Mouse (Mus musculus) brain, embryonic 14.5 days (tissue): ENCODE data around the gene Pik3ap1.

Source experiments
- CTCF ChIP-seq: fragments of 200-500 bp; IDR thresholded peaks from 2 replicates; pipeline ENCODE4 v1.5.1; 2012; ENCODE audit warnings: inconsistent platforms, mild to moderate bottlenecking, moderate library complexity, borderline replicate concordance; ENCODE audit not compliant: insufficient read depth, insufficient read length; ENCODE audit errors: extremely low read depth
- POLR2A ChIP-seq: fragments of 200-500 bp; IDR thresholded peaks from 2 replicates; pipeline ENCODE4 v1.6.1; 2012; ENCODE audit warnings: mild to moderate bottlenecking, inconsistent platforms, borderline replicate concordance; ENCODE audit not compliant: poor library complexity, insufficient read depth, insufficient read length, severe bottlenecking; ENCODE audit errors: extremely low read depth

DNA sequence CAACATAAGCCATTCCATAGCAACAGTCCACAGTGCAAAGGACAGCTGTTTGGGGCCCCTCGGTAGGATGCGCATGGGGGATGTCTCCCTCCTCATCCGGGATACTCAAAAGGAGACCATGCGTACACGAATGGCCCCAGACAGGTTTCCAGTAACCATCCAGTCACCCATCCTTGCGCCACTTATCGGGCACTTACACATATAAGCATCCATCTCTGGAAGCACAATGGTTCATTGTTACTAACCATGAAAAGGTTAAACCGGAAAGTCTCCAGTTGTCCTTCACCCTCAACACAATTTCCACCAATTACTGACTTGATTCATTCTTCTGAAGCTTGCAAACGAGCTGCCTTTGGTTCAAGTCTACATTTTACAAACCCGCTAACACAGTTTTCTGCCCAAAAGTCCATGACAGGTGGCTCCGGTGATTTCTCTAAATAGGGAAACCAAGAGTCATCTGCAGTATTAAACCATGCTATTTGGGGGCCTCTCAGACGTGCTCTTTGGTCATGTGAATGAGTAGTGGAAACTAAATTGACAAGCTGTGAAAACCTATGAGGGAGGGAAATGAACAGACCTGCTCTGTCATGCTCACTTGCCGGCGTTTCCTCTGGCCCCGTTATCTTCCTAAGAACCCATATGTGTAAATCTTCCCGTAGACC, 18.6 kb downstream of the Pik3ap1 start:
- no peak for TF ChIP-seq CTCF
- TF ChIP-seq POLR2A = no peak
